In genomic region chr5:142794582-142794981, GRCm38 (mm10) we compare ENCODE assay signal across 8 mouse cellular contexts. TPM values are rescaled to one million over a fixed set of nuclear protein-coding genes. Genes with fewer than 3 reads are reported as not detected.
DNase-seq lines count a peak whose midpoint lies in the region; ATAC-seq and TF ChIP-seq lines count a peak whose summit lies in the region.

No protein-coding gene starts in this region.

- no peak overlapping the region for H3K4me3 ChIP-seq in embryonic fibroblast, embryonic 13.5 days (ENCODE audit: insufficient read depth, low read length)
- H3K4me3 ChIP-seq in liver, embryonic 16.5 days (ENCODE audit: low read depth, low read length): peak overlapping the region; percentile 32
- no peak overlapping the region for H3K4me3 ChIP-seq in forebrain, embryonic 15.5 days

- 39% methylated on average over 13 of the region's 13 CpGs for WGBS in liver, embryonic 16.5 days (ENCODE audit: insufficient replicate concordance)
- WGBS in forebrain, embryonic 15.5 days: 83% methylated on average over 13 of the region's 13 CpGs

- H3K4me1 ChIP-seq in embryonic fibroblast, embryonic 13.5 days (ENCODE audit: control insufficient read depth, insufficient read depth, low read length): peaks cover 12% of the 10 kb centered on the region
- peaks cover 10% of the 10 kb centered on the region for H3K4me1 ChIP-seq in liver, embryonic 16.5 days (ENCODE audit: control insufficient read depth, low read depth, low read length)
- H3K4me1 ChIP-seq in forebrain, embryonic 15.5 days: peaks cover 74% of the 10 kb centered on the region

- TF ChIP-seq POLR2A in embryonic fibroblast, embryonic 13.5 days (IDR thresholded peaks at IDR 0.05; ENCODE audit: low read depth, low read length): no peak

- ATAC-seq in liver, embryonic 16.5 days (ENCODE audit: low read depth): peak; percentile 79
- no peak for ATAC-seq in forebrain, embryonic 15.5 days (replicated peaks)

- peak overlapping the region; percentile 96 for H3K27ac ChIP-seq in embryonic fibroblast, embryonic 13.5 days (ENCODE audit: insufficient read depth, low read length)
- peak overlapping the region; percentile 13 for H3K27ac ChIP-seq in liver, embryonic 16.5 days (ENCODE audit: low read length)
- H3K27ac ChIP-seq in forebrain, embryonic 15.5 days (replicated peaks): no peak overlapping the region

- no peaks in the 10 kb centered on the region for H3K27me3 ChIP-seq in liver, embryonic 16.5 days (ENCODE audit: control insufficient read depth, insufficient read depth, low read depth, low read length)
- H3K27me3 ChIP-seq in forebrain, embryonic 15.5 days: no peaks in the 10 kb centered on the region

- peak; percentile 17 to 68 for DNase-seq in kidney, postnatal 25 days
- DNase-seq in kidney, adult 11 months: no peak
- DNase-seq in spleen, adult 18-20 months: peak; percentile 71 to 73
- DNase-seq in Muller cell, postnatal 12 days (ENCODE audit: inconsistent ontology term): no peak
- no peak for DNase-seq in frontal cortex, adult 2 months (ENCODE audit: extremely low spot score in 1 of 2, low spot score in 1 of 2)

- 0 out of 2 replicates have a peak overlapping the region, but pooled peaks have one; percentile 18 for H3K4me2 ChIP-seq in liver, embryonic 16.5 days (ENCODE audit: low read depth, low read length)
- no peak overlapping the region for H3K4me2 ChIP-seq in forebrain, embryonic 15.5 days (replicated peaks)

- H3K9me3 ChIP-seq in liver, embryonic 16.5 days (replicated peaks; ENCODE audit: control insufficient read depth, low read length): no peaks in the 10 kb centered on the region
- H3K9me3 ChIP-seq in forebrain, embryonic 15.5 days: no peaks in the 10 kb centered on the region

- peak overlapping the region; percentile 7; the same call in 1 of the 2 replicates for H3K9ac ChIP-seq in liver, embryonic 16.5 days (ENCODE audit: low read depth, low read length)
- no peak overlapping the region for H3K9ac ChIP-seq in forebrain, embryonic 15.5 days (replicated peaks)

- TF ChIP-seq CTCF in embryonic fibroblast, embryonic 13.5 days (IDR thresholded peaks at IDR 0.05; ENCODE audit: borderline replicate concordance, insufficient read depth, low read length): no peak

- no peaks in the 10 kb centered on the region; the same call in 1 of the 2 replicates for H3K36me3 ChIP-seq in liver, embryonic 16.5 days (ENCODE audit: control insufficient read depth, insufficient read depth)
- H3K36me3 ChIP-seq in forebrain, embryonic 15.5 days: peaks cover 8% of the 10 kb centered on the region; the same call in 1 of the 2 replicates

RNA-seq across cellular contexts. Expression of gene Tnrc18, which starts 22.9 kb away (rescaled TPM):
- polyA plus RNA-seq in embryonic fibroblast, embryonic 13.5 days (2011; ENCODE audit: insufficient read length, low read depth, missing spikeins): 98.0 and 124 TPM in 2 replicates
- polyA plus RNA-seq in liver, embryonic 16.5 days (2015; fragmentation: Nextera tagmentation; extraction: Ambion mirVana): 2.6 and 3.4 TPM in 2 replicates
- 38.1 and 38.2 TPM in 2 replicates for polyA plus RNA-seq in frontal cortex, adult 2 months (2012; rRNA removed)
- 45.9 and 48.3 TPM in 2 replicates for polyA plus RNA-seq in forebrain, embryonic 15.5 days (2015; fragmentation: Nextera tagmentation; extraction: Ambion mirVana)

Comparison
In these comparisons a context has a peak if more than half of its experiments do, and no peak if none do; other contexts are left out.
1. DNase-seq: peak in kidney, postnatal 25 days (2 of 2) and spleen, adult 18-20 months (2 of 2); none in kidney, adult 11 months (single experiment), Muller cell, postnatal 12 days (single experiment) and frontal cortex, adult 2 months (0 of 2).